Mouse (Mus musculus): ENCODE results near the gene Npff. TPM values are rescaled to one million over a fixed set of nuclear protein-coding genes. Genes with fewer than 3 reads are reported as not detected.
A peak's percentile ranks its signal among the peaks of the same experiment; 100 is the strongest.

The Npff gene
- total and polyA plus RNA-seq, 3 experiments, result 1.8 to 5.5 TPM; not detected in 1

DNA sequence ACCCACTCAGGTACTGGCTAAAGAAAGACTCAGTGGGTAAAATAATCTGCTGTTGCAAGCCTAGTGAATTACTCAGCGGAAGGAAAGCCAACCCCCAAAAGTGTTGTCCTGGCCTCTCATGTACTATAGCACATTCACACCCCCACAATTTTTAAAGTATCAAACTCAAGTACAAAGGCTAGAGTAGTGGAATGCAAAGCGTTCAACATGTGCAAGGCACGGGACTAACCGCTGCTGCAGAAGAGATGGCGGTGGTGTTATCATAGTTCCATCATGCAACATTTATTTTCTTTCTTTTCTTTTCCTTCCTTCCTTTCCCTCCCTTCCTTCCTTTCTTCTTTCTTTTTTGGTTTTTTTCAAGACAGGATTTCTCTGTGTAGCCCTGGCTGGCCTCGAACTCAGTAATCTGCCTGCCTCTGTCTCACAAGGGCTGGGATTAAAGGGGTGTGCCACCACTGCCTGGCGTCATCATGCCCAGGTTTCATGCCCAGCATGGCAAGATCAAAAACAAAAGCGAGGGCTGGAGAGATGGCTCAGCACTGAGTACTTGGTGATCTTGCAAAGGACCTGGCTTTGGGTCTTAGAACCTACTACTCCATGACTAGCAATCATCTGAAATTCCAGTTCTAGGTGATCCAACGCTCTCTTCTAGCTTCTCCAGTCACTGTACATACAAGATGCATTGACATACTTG, 18.8 kb downstream of the Npff start:
- H3K9ac ChIP-seq (ENCODE audit: control insufficient read depth, low read depth, low read length, poor library complexity, severe bottlenecking), result no peak overlapping the region
- peak; percentile 42 for DNase-seq (ENCODE audit: low read depth, low spot score)
- H3K9me3 ChIP-seq (replicated peaks; ENCODE audit: insufficient read depth, low read length), result no peaks in the 10 kb centered on the region
- no peaks in the 10 kb centered on the region for H3K79me2 ChIP-seq (ENCODE audit: control insufficient read depth, insufficient read depth, low read length, poor library complexity)
- H3K27ac ChIP-seq (ENCODE audit: control insufficient read depth, low read depth, low read length), result peak overlapping the region; percentile 33
- TF ChIP-seq ZKSCAN1 (IDR thresholded peaks at IDR 0.05; ENCODE audit: low read depth, low read length) (0 out of 2 replicates have a peak, but pooled peaks have one; percentile 11), POLR2AphosphoS2 (IDR thresholded peaks at IDR 0.05; ENCODE audit: low read length) (peak; percentile 19; the same call in 1 of the 2 replicates), BHLHE40 (IDR thresholded peaks at IDR 0.05; ENCODE audit: borderline replicate concordance, low read depth, low read length) (0 out of 2 replicates have a peak, but pooled peaks have one; percentile 39), GATA1 (IDR thresholded peaks at IDR 0.05; ENCODE audit: low read depth, low read length) (no peak)
- H3K4me1 ChIP-seq (ENCODE audit: control insufficient read depth in 1 of 2, insufficient read depth in 2 of 2, low read length in 2 of 2), result peaks cover 7 to 22% of the 10 kb centered on the region in 2 experiments
- H3K4me3 ChIP-seq (ENCODE audit: control insufficient read depth in 1 of 2, insufficient read depth in 1 of 2, low read depth in 2 of 2, low read length in 2 of 2), result no peak overlapping the region
- no peaks in the 10 kb centered on the region for H3K27me3 ChIP-seq (ENCODE audit: control insufficient read depth in 1 of 2, insufficient read depth in 2 of 2, low read length in 2 of 2)
- peaks cover 7 to 14% of the 10 kb centered on the region in 2 experiments for H3K36me3 ChIP-seq (ENCODE audit: control insufficient read depth in 1 of 2, insufficient read depth in 2 of 2, low read length in 2 of 2)

GRCm38 (mm10) chr15:102505073-102505769, 19.5 kb downstream of the Npff start:
- no peaks in the 10 kb centered on the region for H3K27me3 ChIP-seq (ENCODE audit: control insufficient read depth in 1 of 2, insufficient read depth in 2 of 2, low read length in 2 of 2)
- H3K4me3 ChIP-seq (ENCODE audit: control insufficient read depth in 1 of 2, insufficient read depth in 1 of 2, low read depth in 2 of 2, low read length in 2 of 2), result no peak overlapping the region
- no peaks in the 10 kb centered on the region for H3K9me3 ChIP-seq (replicated peaks; ENCODE audit: insufficient read depth, low read length)
- H3K79me2 ChIP-seq (ENCODE audit: control insufficient read depth, insufficient read depth, low read length, poor library complexity), result no peaks in the 10 kb centered on the region
- DNase-seq (ENCODE audit: low read depth, low spot score), result no peak
- H3K9ac ChIP-seq (ENCODE audit: control insufficient read depth, low read depth, low read length, poor library complexity, severe bottlenecking), result no peak overlapping the region
- TF ChIP-seq GATA1 (IDR thresholded peaks at IDR 0.05; ENCODE audit: low read depth, low read length) (no peak), MXI1 (IDR thresholded peaks at IDR 0.05; ENCODE audit: low read depth, low read length) (no peak), POLR2AphosphoS2 (IDR thresholded peaks at IDR 0.05; ENCODE audit: low read length) (peak; percentile 46), NELFE (IDR thresholded peaks at IDR 0.05; ENCODE audit: low read depth, low read length) (no peak), MAZ (IDR thresholded peaks at IDR 0.05; ENCODE audit: low read depth, low read length) (no peak), MEF2A (IDR thresholded peaks at IDR 0.05; ENCODE audit: extremely low read depth, insufficient replicate concordance, low read depth, low read length, poor library complexity, severe bottlenecking) (no peak), ELF1 (IDR thresholded peaks at IDR 0.05; ENCODE audit: low read depth, low read length) (no peak), USF1 (IDR thresholded peaks at IDR 0.05; ENCODE audit: low read depth, low read length) (no peak), SMC3 (IDR thresholded peaks at IDR 0.05; ENCODE audit: low read depth, low read length) (no peak), ZMIZ1 (IDR thresholded peaks at IDR 0.05; ENCODE audit: low read depth, low read length) (peak; percentile 40), KAT2A (conservative IDR thresholded peaks at IDR 0.05; ENCODE audit: low read depth, low read length) (no peak), SIN3A (IDR thresholded peaks at IDR 0.05; ENCODE audit: low read length) (no peak), RCOR1 (IDR thresholded peaks at IDR 0.05; ENCODE audit: low read depth, low read length) (no peak), POLR2A (IDR thresholded peaks at IDR 0.05; ENCODE audit: control insufficient read depth in 1 of 2, insufficient read depth in 1 of 2, low read depth in 1 of 2, low read length in 2 of 2, poor library complexity in 1 of 2) (peak in 1 of 2 experiments; percentile 37; a peak in 1 of 4 replicates), CHD1 (IDR thresholded peaks at IDR 0.05; ENCODE audit: low read depth, low read length) (no peak), USF2 (IDR thresholded peaks at IDR 0.05; ENCODE audit: borderline replicate concordance in 1 of 2, insufficient read depth in 1 of 2, low read depth in 1 of 2, low read length in 2 of 2) (no peak), MYC (IDR thresholded peaks at IDR 0.05; ENCODE audit: low read depth, low read length) (no peak), UBTF (IDR thresholded peaks at IDR 0.05; ENCODE audit: borderline replicate concordance, insufficient read depth, low read depth, low read length) (no peak), CHD2 (IDR thresholded peaks at IDR 0.05; ENCODE audit: low read length) (no peak), EP300 (IDR thresholded peaks at IDR 0.05; ENCODE audit: low read depth in 1 of 2, low read length in 2 of 2) (no peak), TBP (IDR thresholded peaks at IDR 0.05; ENCODE audit: low read depth, low read length) (no peak), ZKSCAN1 (IDR thresholded peaks at IDR 0.05; ENCODE audit: low read depth, low read length) (no peak), TAL1 (IDR thresholded peaks at IDR 0.05; ENCODE audit: low read length) (no peak), TCF12 (IDR thresholded peaks at IDR 0.05; ENCODE audit: low read depth, low read length) (no peak), BHLHE40 (IDR thresholded peaks at IDR 0.05; ENCODE audit: borderline replicate concordance, low read depth, low read length) (no peak), ETS1 (IDR thresholded peaks at IDR 0.05; ENCODE audit: low read depth, low read length) (no peak)
- peaks cover 7 to 18% of the 10 kb centered on the region in 2 experiments for H3K4me1 ChIP-seq (ENCODE audit: control insufficient read depth in 1 of 2, insufficient read depth in 2 of 2, low read length in 2 of 2)
- H3K27ac ChIP-seq (ENCODE audit: control insufficient read depth, low read depth, low read length), result no peak overlapping the region
- peaks cover 13 to 16% of the 10 kb centered on the region in 2 experiments for H3K36me3 ChIP-seq (ENCODE audit: control insufficient read depth in 1 of 2, insufficient read depth in 2 of 2, low read length in 2 of 2)

Data from MEL (cell line).